Mouse (Mus musculus) liver, postnatal 0 days (tissue): ENCODE measurements around the gene Gpr68.

ENCODE experiments used
- CTCF ChIP-seq: sonication (generic); IDR thresholded peaks from 2 replicates; pipeline ENCODE4 v1.5.1; 2016; ENCODE audit warnings: antibody characterized with exemption, low read depth
- EP300 ChIP-seq: IDR thresholded peaks from 2 replicates; pipeline ENCODE4 v1.6.1; 2016; ENCODE audit warnings: antibody characterized with exemption, low read depth, mild to moderate bottlenecking

DNA sequence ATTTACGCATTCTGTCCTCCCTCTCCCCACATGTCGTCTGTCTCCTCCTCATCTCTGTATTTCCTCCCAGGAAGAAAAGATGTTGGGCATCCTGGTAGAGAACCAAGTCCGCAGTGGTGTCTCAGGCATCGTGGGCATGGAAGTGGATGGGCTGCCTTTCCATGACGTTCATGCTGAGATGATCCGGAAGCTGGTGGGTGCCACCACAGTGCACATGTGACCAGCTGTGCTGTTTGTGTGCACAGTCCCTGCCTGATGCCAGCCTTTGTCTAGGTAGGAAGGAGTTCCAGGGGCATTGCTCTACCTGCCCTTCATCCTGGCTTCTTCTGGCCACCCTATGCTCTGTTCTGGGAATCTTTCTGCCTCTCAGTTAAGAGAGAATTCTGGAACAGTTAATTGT, 36.8 kb downstream of the Gpr68 start:
- no peak for TF ChIP-seq CTCF
- TF ChIP-seq EP300 = no peak
